Mouse (Mus musculus): ENCODE results near the gene Phldb1.

- no peak for TF ChIP-seq CTCF (IDR thresholded peaks at IDR 0.05; ENCODE audit: extremely low read depth, insufficient read depth, low read length)
- no peak for TF ChIP-seq POLR2A (IDR thresholded peaks at IDR 0.05; ENCODE audit: extremely low read depth, insufficient read depth, low read length)
These were observed 10.4 kb upstream of the Phldb1 start for GRCm38 (mm10) chr9:44745371-44745770.
